Mouse (Mus musculus): ENCODE data around the gene Cadps2.

DNA sequence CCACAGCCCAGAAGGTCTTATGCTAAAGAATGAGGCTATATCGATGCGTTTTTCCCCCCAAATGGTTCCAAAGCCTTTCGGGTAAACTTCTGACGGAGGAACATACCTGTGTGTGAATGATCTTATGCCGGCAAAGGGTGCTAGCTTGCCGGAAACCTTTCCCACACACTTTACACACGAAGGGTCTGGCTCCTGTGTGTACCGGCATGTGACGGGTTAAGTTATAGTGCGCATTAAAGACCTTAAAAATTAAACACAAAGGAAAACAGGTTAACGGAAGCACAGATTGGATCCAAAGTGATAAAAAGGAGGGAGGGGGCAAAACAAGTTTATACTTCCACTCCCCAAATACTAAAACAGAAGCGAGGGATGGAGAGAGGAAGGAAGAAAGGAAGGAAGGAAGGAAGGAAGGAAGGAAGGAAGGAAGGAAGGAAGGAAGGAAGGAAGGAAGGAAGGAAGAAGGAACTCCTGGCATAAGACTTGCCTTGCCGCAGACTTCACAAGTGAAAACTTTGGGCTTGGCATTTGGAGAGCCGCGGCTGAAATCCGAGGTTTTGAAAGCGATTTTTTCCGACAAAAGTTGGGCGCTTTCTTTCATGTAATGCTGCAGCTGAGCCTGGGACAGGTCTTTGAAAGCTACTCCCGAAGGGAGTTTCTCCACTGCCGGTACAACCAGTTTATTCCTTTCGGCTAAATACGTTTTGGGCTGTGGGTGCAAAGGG lies 592.3 kb downstream of the Cadps2 start:
- TF ChIP-seq CTCF (IDR thresholded peaks at IDR 0.05; ENCODE audit: low read depth, low read length) (no peak), POLR2A (IDR thresholded peaks at IDR 0.05; ENCODE audit: extremely low read depth, insufficient read depth, low read length) (no peak)

Data from liver, adult 2 months (tissue).